Mouse (Mus musculus) hindbrain, embryonic 13.5 days (tissue): ENCODE results near the gene Sox1. TPM values are rescaled to one million over a fixed set of nuclear protein-coding genes. Genes with fewer than 3 reads are reported as not detected.

ENCODE experiments used
- ATAC-seq: fragments of 200-750 bp; cut with Nextera tagmentation; 2 replicates; pipeline ENCODE4 v1.8.0; 2017; ENCODE audit warnings: moderate TSS enrichment; ENCODE audit not compliant: low FRiP score
- H3K27ac ChIP-seq: fragments of 300-500 bp; sonication (generic); 2 replicates; pipeline ENCODE4 v1.5.1; 2015; ENCODE audit warnings: inconsistent platforms, mild to moderate bottlenecking, moderate library complexity
- H3K27me3 ChIP-seq: fragments of 300-500 bp; sonication (generic); 2 replicates; pipeline ENCODE4 v1.6.1; 2015; ENCODE audit warnings: mild to moderate bottlenecking, inconsistent platforms
- H3K36me3 ChIP-seq: fragments of 300-500 bp; sonication (generic); 2 replicates; pipeline ENCODE4 v1.6.1; 2015; ENCODE audit warnings: mild to moderate bottlenecking, inconsistent platforms
- H3K4me1 ChIP-seq: fragments of 300-500 bp; sonication (generic); replicated peaks from 2 replicates; pipeline ENCODE4 v1.6.1; 2015; ENCODE audit warnings: inconsistent platforms
- H3K4me2 ChIP-seq: fragments of 300-500 bp; sonication (generic); 2 replicates; pipeline ENCODE4 v1.6.1; 2015; ENCODE audit warnings: inconsistent platforms, mild to moderate bottlenecking, moderate library complexity
- H3K4me3 ChIP-seq: fragments of 300-500 bp; sonication (generic); 2 replicates; pipeline ENCODE4 v1.5.1; 2015; ENCODE audit warnings: mild to moderate bottlenecking, inconsistent platforms
- H3K9ac ChIP-seq: fragments of 300-500 bp; sonication (generic); 2 replicates; pipeline ENCODE4 v1.6.1; 2015; ENCODE audit warnings: mild to moderate bottlenecking, inconsistent platforms
- H3K9me3 ChIP-seq: fragments of 300-500 bp; sonication (generic); 2 replicates; pipeline ENCODE4 v1.6.1; 2016; ENCODE audit warnings: inconsistent platforms
- WGBS: fragments of 180-500 bp; shearing (Covaris S2); methylation state at CpG from one replicate; pipeline ENCODE4 v1.1.7; 2015; 5-methylcytosine and 5-hydroxymethylcytosine counted together
- polyA plus RNA-seq: library from polyadenylated mRNA; unstranded; fragments of >200 nt; fragmentation: Nextera tagmentation; extraction: Ambion mirVana; gene quantifications from 2 replicates; pipeline ENCODE4 v1.2.1, GENCODE M21; 2015

Gene Sox1
- polyA plus RNA-seq, 1 experiment from 2014 or later: 2.0 TPM

DNA sequence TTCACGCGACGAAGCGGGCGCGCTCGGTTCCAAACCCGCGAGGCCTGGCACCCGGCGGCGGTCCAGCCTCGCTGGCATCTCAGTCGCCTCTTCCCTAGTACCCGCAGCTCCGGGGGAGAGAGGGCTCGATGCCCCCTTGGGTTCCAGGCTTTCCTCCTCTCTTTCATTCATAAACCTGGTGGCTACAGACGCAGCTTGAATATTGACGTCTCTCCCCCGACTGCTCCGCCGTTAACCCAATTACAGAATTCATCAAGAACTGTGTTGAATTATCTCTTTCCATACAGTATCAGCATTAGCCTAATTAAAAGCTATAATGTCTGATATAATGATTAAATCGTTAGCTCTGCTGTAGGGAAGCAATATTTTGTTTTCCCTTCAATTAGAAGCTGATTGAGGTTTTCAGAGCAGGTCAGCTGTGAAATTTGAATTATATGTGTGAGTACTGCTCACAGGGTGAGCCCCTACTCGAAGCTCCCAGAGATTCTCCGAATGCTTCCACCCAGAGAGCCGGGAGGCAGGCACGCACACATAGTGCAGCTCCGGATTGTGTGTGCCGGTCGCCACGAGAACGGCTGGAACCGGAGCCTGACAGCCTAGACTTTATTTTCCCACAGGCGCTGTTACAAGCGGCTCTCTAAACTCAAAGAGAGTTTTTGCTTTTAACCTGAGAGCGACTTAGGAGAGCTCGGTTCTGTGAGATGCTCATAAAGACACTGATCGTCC lies 4.3 kb upstream of the Sox1 start:
- no peak for ATAC-seq
- Histone ChIP-seq H3K27ac (peak overlapping the region; percentile 40; the same call in 1 of the 2 replicates), H3K27me3 (peaks cover 94% of the 10 kb centered on the region), H3K36me3 (no peaks in the 10 kb centered on the region), H3K4me1 (peaks cover 30% of the 10 kb centered on the region), H3K9me3 (no peaks in the 10 kb centered on the region), H3K4me2 (peak overlapping the region; percentile 40), H3K4me3 (peak overlapping the region; percentile 22), H3K9ac (peak overlapping the region; percentile 55)
- 1% methylated on average over 38 of the region's 38 CpGs for WGBS

DNA sequence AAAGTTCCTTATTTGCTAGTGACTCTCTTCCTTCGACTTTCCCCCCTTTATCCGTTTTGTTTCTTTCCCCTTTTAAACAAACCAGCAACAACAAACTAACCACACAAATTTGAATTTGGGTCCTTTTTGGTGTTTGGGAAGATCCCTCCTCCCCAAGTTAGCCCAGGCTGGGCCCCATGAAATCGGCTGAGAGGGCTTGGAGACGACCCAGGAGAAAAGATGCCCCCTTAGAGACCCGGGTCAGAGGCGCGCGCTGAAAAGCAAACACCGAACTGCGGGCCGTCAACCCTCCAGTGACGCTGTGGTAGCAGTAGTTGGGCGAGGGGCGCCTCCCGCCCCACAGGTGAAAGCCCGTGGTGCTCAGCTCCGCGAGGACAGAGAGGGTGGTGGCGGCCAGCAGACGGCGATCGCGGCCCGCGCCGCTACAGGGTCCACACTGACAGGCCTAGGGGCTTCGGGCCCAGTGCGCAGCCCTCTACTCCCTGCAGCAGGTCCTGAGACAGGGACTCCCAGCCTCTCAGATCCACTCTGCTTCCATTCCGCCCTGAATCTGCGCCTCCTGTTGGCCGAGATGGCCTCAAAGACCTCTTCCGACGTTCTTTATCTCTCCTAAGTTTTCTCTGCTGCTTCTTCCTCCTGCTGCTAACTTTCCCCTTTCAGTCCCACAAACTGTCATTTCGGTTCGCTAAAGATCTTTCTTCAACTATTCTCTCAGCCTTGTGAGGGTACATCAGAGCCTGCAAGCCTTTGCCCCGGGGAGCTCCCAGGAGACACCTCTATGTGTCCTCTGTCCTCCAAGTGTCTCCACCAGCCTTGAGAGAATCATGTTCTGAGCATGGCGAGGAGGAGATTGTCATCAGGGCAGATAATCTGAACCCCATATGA lies 3.5 kb upstream of the Sox1 start:
- peaks cover 95% of the 10 kb centered on the region for H3K27me3 ChIP-seq
- ATAC-seq: no peak
- H3K4me1 ChIP-seq: peaks cover 29% of the 10 kb centered on the region
- H3K4me3 ChIP-seq: no peak overlapping the region
- no peaks in the 10 kb centered on the region for H3K9me3 ChIP-seq
- H3K9ac ChIP-seq: no peak overlapping the region; the same call in 1 of the 2 replicates
- H3K4me2 ChIP-seq: peak overlapping the region; percentile 40
- WGBS: 3% methylated on average over 37 of the region's 37 CpGs
- H3K36me3 ChIP-seq: no peaks in the 10 kb centered on the region
- no peak overlapping the region for H3K27ac ChIP-seq

DNA sequence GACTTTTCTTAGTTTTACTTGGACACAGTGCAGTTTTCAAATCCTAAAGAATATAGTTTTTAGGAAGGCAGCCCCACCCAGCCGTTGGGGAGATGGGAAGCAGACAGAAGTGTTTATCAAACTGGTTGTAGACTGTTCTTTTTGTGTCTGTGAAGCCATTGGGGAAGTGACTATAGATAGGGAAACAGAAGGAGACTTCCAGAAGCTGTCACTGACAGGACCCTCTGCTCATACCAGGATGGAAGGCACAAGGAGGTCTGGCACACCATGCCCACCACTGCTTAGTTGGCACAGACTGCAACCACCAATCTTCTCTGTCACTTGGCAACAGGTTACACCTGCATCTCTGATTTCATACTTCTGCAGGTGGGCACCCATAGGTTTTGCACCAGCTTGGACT lies 2.3 kb upstream of the Sox1 start:
- Histone ChIP-seq H3K4me1 (peaks cover 32% of the 10 kb centered on the region), H3K4me2 (no peak overlapping the region), H3K4me3 (no peak overlapping the region), H3K9me3 (no peaks in the 10 kb centered on the region), H3K9ac (no peak overlapping the region), H3K36me3 (no peaks in the 10 kb centered on the region), H3K27ac (no peak overlapping the region), H3K27me3 (peaks cover 95% of the 10 kb centered on the region)
- WGBS: 40% methylated on average over 1 of the region's 1 CpGs
- ATAC-seq: no peak

DNA sequence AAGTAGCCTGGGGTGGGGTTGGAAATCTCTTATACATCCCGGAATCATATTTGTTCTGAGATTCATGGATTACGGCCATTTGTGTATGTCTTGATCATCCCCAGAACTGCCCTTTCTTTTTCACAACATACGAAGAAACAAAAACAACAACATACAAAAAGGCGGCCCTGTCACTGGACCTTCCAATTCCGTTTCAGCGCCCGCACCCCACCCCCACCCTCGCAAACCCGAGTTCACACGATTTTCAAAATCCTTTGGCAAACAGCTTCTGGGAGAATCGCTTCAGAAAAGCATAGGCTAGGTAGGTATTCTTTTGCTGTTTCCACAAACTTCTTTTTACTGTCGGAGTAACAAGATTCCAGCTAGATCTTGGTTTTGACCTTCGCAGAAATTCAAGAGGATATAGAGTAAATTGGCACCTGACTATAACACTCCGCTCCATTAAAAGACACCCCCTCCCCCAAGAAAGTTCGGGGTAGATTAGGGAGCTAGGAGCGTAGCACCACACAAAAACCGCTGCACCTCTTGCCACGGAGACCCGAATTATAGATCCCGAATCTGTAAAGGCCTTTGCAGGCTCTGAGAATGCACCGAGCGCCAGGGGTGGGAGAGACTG lies 602 bp upstream of the Sox1 start:
- peak overlapping the region; percentile 53 for H3K4me3 ChIP-seq
- WGBS: 1% methylated on average over 22 of the region's 22 CpGs
- no peaks in the 10 kb centered on the region for H3K9me3 ChIP-seq
- H3K27ac ChIP-seq: peak overlapping the region; percentile 66
- no peak for ATAC-seq
- peaks cover 87% of the 10 kb centered on the region for H3K27me3 ChIP-seq
- H3K4me2 ChIP-seq: peak overlapping the region; percentile 55
- 0 out of 2 replicates have a peak overlapping the region, but pooled peaks have one; percentile 46 for H3K9ac ChIP-seq
- no peaks in the 10 kb centered on the region for H3K36me3 ChIP-seq
- peaks cover 32% of the 10 kb centered on the region for H3K4me1 ChIP-seq

DNA sequence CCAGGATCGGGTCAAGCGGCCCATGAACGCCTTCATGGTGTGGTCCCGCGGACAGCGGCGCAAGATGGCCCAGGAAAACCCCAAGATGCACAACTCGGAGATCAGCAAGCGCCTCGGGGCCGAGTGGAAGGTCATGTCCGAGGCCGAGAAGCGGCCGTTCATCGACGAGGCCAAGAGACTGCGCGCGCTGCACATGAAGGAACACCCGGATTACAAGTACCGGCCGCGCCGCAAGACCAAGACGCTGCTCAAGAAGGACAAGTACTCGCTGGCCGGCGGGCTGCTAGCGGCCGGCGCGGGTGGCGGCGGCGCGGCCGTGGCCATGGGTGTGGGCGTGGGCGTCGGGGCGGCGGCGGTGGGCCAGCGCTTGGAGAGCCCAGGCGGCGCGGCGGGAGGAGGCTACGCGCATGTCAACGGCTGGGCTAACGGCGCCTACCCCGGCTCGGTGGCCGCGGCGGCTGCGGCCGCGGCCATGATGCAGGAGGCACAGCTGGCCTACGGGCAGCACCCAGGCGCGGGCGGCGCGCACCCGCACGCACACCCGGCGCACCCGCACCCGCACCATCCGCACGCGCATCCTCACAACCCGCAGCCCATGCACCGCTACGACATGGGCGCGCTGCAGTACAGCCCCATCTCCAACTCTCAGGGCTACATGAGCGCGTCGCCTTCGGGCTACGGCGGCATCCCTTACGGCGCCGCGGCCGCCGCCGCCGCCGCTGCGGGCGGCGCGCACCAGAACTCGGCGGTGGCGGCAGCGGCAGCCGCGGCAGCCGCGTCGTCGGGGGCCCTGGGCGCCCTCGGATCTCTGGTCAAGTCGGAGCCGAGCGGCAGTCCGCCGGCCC lies 1.6 kb downstream of the Sox1 start:
- Histone ChIP-seq H3K4me2 (peak overlapping the region; percentile 55), H3K27ac (peak overlapping the region; percentile 88), H3K4me3 (peak overlapping the region; percentile 53), H3K9me3 (no peaks in the 10 kb centered on the region), H3K4me1 (peaks cover 39% of the 10 kb centered on the region), H3K27me3 (peaks cover 88% of the 10 kb centered on the region), H3K9ac (peak overlapping the region; percentile 83), H3K36me3 (no peaks in the 10 kb centered on the region)
- WGBS: under 1% methylated on average over 99 of the region's 118 CpGs
- ATAC-seq: 0 out of 2 replicates have a peak, but pooled peaks have one; percentile 5

DNA sequence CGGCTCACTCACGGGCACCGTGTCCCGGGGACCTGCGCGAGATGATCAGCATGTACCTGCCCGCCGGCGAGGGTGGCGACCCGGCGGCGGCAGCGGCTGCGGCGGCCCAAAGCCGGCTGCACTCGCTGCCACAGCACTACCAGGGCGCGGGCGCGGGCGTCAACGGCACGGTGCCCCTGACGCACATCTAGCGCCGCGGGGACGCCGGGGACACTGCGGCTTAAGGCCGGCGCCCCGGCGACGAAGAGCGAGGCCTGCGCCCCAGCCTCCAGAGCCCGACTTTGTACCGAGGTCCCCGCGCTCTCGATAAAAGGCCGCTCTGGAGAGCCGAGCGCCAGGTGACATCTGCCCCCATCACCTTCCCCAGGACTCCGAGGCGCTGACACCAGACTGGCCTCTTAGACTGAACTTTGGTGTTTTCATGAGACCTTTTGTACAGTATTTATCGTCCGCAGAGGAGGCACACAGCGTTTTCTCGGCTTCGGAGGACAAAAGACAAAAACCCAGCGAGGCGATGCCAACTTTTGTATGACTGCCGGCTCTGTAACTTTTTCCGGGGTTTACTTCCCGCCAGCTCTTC lies 2.3 kb downstream of the Sox1 start:
- no peak for ATAC-seq
- peaks cover 46% of the 10 kb centered on the region for H3K4me1 ChIP-seq
- peak overlapping the region; percentile 53 for H3K4me3 ChIP-seq

DNA sequence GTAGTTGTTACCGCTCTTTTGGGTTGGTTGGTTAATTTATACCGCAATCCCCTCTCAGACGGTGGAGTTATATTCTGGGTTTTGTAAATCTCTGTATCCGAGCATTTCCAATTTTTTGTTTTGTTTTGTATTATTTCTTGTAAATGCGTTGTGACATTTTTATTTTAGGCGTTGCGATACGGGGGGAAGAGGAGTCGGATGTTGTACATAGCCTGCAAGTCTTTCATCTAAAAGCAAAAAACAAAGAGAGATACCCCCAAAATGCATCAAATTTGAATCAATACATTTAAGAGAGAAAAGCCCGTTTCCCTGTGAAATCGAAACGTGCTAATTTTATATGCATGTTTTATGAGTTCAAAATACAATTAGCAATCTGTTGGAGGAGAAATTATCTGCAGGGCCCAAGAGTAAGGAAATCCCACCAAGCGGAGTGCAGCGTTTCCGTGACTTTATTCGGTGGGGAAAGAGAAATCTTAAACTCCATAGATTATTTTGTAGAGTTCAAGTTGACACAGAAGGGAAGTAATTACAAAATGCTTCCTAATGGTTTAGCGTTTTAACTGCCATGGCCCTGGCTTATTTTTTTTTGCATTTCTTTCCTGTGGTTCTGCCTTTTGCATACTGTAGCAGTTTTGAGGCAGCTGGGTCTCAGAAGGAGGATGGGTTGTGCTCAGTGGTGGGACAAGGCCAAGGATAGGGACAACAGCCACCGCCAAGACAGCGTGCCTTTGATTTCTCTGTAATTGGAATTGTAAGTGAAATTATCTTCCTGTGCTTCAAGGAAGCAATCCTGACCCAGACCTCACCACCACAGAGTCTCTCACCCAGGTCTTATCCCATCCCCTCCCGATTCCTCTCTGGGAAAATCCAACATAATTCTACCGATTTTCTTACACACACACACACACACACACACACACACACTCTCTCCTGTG lies 3.2 kb downstream of the Sox1 start:
- H3K4me1 ChIP-seq: peaks cover 53% of the 10 kb centered on the region
- H3K27me3 ChIP-seq: peaks cover 88% of the 10 kb centered on the region
- H3K27ac ChIP-seq: peak overlapping the region; percentile 88

More for the DNA sequence above, 2.3 kb downstream of the Sox1 start:
- H3K4me2 ChIP-seq: peak overlapping the region; percentile 55
- H3K36me3 ChIP-seq: no peaks in the 10 kb centered on the region
- H3K27me3 ChIP-seq: peaks cover 88% of the 10 kb centered on the region
- H3K9ac ChIP-seq: peak overlapping the region; percentile 83
- H3K27ac ChIP-seq: peak overlapping the region; percentile 88
- no peaks in the 10 kb centered on the region for H3K9me3 ChIP-seq
- WGBS: under 1% methylated on average over 59 of the region's 59 CpGs

DNA sequence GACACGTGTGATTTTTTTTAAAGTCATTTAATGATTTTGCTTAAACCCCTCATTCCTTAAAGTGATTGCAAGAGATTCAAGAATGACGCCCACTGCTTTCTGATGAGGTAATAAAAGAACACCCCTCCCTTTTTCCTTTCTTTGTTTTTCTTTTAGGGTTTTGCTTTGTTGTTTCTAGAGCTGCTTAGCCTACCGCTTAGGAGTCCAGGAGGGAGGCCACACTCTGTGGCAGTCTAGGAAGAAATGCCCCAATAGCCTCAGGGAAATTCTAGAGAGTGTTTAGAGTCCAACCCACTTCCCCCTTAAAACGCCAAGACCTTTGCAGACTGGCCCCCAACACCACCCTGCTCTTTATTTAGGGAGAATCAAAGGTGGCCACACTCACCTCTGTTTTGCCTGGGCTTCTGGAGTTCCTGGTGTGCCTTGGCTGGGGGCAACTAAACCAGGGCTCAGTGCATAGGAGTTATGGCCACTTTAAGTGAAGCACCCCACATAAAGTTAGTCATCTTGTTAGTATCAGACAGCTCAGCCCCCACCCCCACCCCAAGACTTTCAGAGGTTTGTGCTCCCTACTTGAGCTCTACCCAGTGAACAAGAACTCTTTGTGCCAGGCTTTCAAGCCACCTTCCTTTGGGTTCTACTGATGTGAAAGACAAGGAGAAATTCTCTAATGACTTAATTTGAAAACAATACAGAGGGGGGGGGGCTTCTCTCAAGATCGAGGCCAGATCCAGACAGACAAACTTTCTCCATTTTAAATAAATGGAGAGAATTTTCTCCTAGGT lies 4.5 kb downstream of the Sox1 start:
- H3K27me3 ChIP-seq: peaks cover 90% of the 10 kb centered on the region

More for the DNA sequence above, 3.2 kb downstream of the Sox1 start:
- no peak for ATAC-seq
- Histone ChIP-seq H3K9ac (peak overlapping the region; percentile 83), H3K4me3 (peak overlapping the region; percentile 53), H3K36me3 (no peaks in the 10 kb centered on the region), H3K9me3 (no peaks in the 10 kb centered on the region), H3K4me2 (peak overlapping the region; percentile 55)
- 3% methylated on average over 21 of the region's 21 CpGs for WGBS

DNA sequence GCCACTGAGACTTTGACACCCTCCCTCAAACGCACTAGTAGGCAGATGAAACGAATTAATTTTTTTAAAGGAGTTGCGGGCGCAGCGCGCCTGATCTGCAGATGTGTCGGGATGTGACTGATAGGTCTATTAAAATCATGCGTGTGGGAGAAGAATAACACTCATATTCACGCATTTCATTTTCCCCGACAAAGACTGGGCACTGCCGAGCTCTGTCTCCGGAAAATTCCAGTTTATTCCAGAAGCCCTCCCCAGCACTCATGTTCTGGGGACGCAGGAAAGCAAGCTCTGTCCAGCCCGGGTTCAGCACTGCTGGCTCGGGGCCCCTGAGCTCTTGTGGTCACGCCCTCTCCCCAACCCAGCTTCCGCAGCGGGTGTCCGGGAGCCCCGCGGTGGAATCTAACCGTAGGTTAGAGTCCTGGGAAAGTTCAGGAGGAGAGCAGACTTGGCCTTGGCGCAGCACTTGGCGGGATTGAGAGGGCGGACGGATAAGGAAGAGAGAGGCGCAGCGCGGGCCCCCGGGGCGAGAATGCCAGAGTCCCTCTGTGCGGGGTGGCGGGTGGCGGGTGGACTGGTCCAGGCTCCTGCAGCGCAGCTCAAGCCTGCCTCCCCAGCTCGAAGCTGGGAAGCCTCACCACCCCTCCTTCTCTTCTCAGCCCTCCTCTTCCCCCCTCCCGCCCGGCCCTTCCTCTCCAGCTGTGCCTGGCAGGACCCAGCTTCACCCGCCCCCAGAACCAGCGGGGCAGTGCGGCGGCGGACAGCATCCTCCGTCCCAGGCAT lies 5.7 kb downstream of the Sox1 start:
- peaks cover 46% of the 10 kb centered on the region for H3K4me1 ChIP-seq
- ATAC-seq: peak; percentile 76
- H3K9ac ChIP-seq: peak overlapping the region; percentile 69
- under 1% methylated on average over 38 of the region's 44 CpGs for WGBS
- H3K27ac ChIP-seq: peak overlapping the region; percentile 84
- H3K36me3 ChIP-seq: no peaks in the 10 kb centered on the region
- H3K4me3 ChIP-seq: peak overlapping the region; percentile 32
- H3K27me3 ChIP-seq: peaks cover 87% of the 10 kb centered on the region
- peak overlapping the region; percentile 55 for H3K4me2 ChIP-seq
- H3K9me3 ChIP-seq: no peaks in the 10 kb centered on the region

More for the DNA sequence above, 4.5 kb downstream of the Sox1 start:
- Histone ChIP-seq H3K9me3 (no peaks in the 10 kb centered on the region), H3K4me3 (peak overlapping the region; percentile 32), H3K4me2 (peak overlapping the region; percentile 55), H3K4me1 (peaks cover 58% of the 10 kb centered on the region), H3K27ac (peak overlapping the region; percentile 84), H3K36me3 (no peaks in the 10 kb centered on the region), H3K9ac (peak overlapping the region; percentile 69)
- ATAC-seq: no peak
- 8% methylated on average over 5 of the region's 5 CpGs for WGBS
